Mouse (Mus musculus): ENCODE results near the gene Gas2l3. TPM values are rescaled to one million over a fixed set of nuclear protein-coding genes. Genes with fewer than 3 reads are reported as not detected.
A peak's percentile ranks its signal among the peaks of the same experiment; 100 is the strongest.

Gene Gas2l3
- polyA plus RNA-seq (2014; fragmentation: Nextera tagmentation; extraction: Ambion mirVana), result 3.6 and 6.0 TPM in 2 replicates

GRCm38 (mm10) chr10:89443623-89444151, at the start of gene Gas2l3:
Gene Gas2l3 (minus strand): TSS chr10:89443967.
- H3K4me1 ChIP-seq (ENCODE audit: control insufficient read depth, insufficient read depth, low read length), result 0 out of 2 replicates have a peak, but pooled peaks cover 3% of the 10 kb centered on the region
- H3K27ac ChIP-seq (replicated peaks; ENCODE audit: low read depth, low read length), result 0 out of 2 replicates have a peak within 1 kb of the TSS, but pooled peaks have one; percentile 14
- H3K4me2 ChIP-seq (ENCODE audit: low read length), result peak within 1 kb of the TSS; percentile 93
- under 1% methylated on average over 39 of the region's 39 CpGs for WGBS
- peak within 1 kb of the TSS; percentile 45 for H3K9ac ChIP-seq (replicated peaks; ENCODE audit: low read length)
- H3K27me3 ChIP-seq (ENCODE audit: control insufficient read depth, insufficient read depth, low read length), result peaks cover 29% of the 10 kb centered on the region; the same call in 1 of the 2 replicates
- DNase-seq, result peak; percentile 93
- peak within 1 kb of the TSS; percentile 50 for H3K4me3 ChIP-seq (replicated peaks; ENCODE audit: low read depth, low read length)
- ATAC-seq (ENCODE audit: low FRiP score, low TSS enrichment), result peak; percentile 96
- H3K9me3 ChIP-seq (ENCODE audit: control insufficient read depth, low read length), result no peaks in the 10 kb centered on the region
- H3K36me3 ChIP-seq (ENCODE audit: control insufficient read depth, insufficient read depth, low read length), result no peaks in the 10 kb centered on the region

DNA sequence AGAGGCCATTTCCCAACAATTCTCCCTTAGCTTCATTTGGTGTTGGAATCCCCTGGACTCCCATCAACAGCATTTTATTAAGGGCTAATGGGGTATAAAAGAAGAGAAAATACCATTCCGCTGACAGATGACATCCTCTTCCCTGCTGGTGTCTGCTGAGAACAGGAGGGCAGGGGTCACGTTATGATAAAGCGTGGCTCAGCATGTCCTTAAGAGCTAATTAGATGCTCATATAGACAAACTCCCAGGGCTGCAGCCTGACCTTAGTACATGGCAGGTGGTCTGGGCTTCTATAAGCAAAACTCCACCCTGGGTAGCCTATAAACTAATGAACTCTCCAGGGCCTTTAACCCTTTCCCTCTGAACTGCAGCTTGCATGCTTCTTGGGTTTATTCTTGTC, 47.6 kb upstream of the Gas2l3 start:
- no peak for DNase-seq
- H3K9ac ChIP-seq (replicated peaks; ENCODE audit: low read length), result no peak overlapping the region
- 11% methylated on average over 3 of the region's 3 CpGs for WGBS

DNA sequence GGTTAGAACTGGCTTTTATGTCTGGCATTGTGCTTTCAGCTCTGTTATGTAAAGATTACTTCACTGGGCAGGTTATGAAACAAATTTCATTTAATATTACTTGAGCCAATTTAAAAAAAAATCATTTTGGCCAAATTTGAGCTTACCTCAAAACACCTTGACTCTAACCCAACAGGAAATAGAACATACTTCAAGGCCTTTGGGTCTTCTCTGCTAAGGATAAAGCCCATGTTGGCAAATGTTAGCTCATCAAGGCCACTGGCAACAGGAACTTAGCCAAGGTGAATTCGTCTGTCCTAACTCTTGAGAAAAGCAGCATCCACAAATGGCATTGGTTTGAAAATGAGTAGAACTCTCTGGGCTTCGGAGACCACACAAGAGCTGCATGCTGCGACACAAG, 46.5 kb upstream of the Gas2l3 start:
- ATAC-seq (ENCODE audit: low FRiP score, low TSS enrichment) (no peak), DNase-seq (no peak)
- H3K4me2 ChIP-seq (ENCODE audit: low read length), result no peak overlapping the region
- WGBS, result 86% methylated on average over 3 of the region's 3 CpGs
- H3K27ac ChIP-seq (replicated peaks; ENCODE audit: low read depth, low read length), result no peak overlapping the region
- no peaks in the 10 kb centered on the region for H3K36me3 ChIP-seq (ENCODE audit: control insufficient read depth, insufficient read depth, low read length)
- no peak overlapping the region for H3K4me3 ChIP-seq (replicated peaks; ENCODE audit: low read depth, low read length)
- no peaks in the 10 kb centered on the region for H3K9me3 ChIP-seq (ENCODE audit: control insufficient read depth, low read length)
- H3K4me1 ChIP-seq (ENCODE audit: control insufficient read depth, insufficient read depth, low read length), result peaks cover 7% of the 10 kb centered on the region; the same call in 1 of the 2 replicates
- no peaks in the 10 kb centered on the region for H3K27me3 ChIP-seq (ENCODE audit: control insufficient read depth, insufficient read depth, low read length)
- no peak overlapping the region for H3K9ac ChIP-seq (replicated peaks; ENCODE audit: low read length)

More for the DNA sequence above, 47.6 kb upstream of the Gas2l3 start:
- H3K36me3 ChIP-seq (ENCODE audit: control insufficient read depth, insufficient read depth, low read length), result no peaks in the 10 kb centered on the region
- H3K9me3 ChIP-seq (ENCODE audit: control insufficient read depth, low read length), result no peaks in the 10 kb centered on the region
- H3K27me3 ChIP-seq (ENCODE audit: control insufficient read depth, insufficient read depth, low read length), result no peaks in the 10 kb centered on the region
- no peak for ATAC-seq (ENCODE audit: low FRiP score, low TSS enrichment)
- H3K27ac ChIP-seq (replicated peaks; ENCODE audit: low read depth, low read length), result no peak overlapping the region
- peaks cover 7% of the 10 kb centered on the region; the same call in 1 of the 2 replicates for H3K4me1 ChIP-seq (ENCODE audit: control insufficient read depth, insufficient read depth, low read length)
- H3K4me3 ChIP-seq (replicated peaks; ENCODE audit: low read depth, low read length), result no peak overlapping the region
- no peak overlapping the region for H3K4me2 ChIP-seq (ENCODE audit: low read length)

DNA sequence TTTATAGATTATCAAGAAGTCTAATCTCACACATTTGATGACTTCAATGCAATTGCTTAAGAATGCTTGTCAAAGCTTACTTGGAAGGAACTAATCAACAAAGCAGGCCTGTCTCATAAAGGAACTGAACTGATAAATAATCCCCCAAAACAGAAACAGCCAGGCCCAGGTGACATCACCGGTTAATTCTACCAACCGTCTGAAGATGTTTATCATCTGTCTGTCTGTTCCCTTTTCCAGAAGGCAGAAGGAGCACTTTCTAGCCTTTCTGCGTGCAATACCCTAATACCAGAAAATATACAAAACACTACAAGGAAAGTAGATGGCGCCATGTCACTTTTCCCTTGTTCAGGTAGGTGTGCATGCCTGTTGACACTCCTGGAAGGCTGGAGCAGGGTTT, 45.7 kb upstream of the Gas2l3 start:
- no peak overlapping the region for H3K4me3 ChIP-seq (replicated peaks; ENCODE audit: low read depth, low read length)
- no peak for DNase-seq
- H3K27me3 ChIP-seq (ENCODE audit: control insufficient read depth, insufficient read depth, low read length), result no peaks in the 10 kb centered on the region
- H3K4me2 ChIP-seq (ENCODE audit: low read length), result no peak overlapping the region
- H3K27ac ChIP-seq (replicated peaks; ENCODE audit: low read depth, low read length), result no peak overlapping the region
- WGBS, result 88% methylated on average over 4 of the region's 4 CpGs
- no peaks in the 10 kb centered on the region for H3K9me3 ChIP-seq (ENCODE audit: control insufficient read depth, low read length)
- ATAC-seq (ENCODE audit: low FRiP score, low TSS enrichment), result no peak
- H3K9ac ChIP-seq (replicated peaks; ENCODE audit: low read length), result no peak overlapping the region
- H3K4me1 ChIP-seq (ENCODE audit: control insufficient read depth, insufficient read depth, low read length), result peaks cover 7% of the 10 kb centered on the region; the same call in 1 of the 2 replicates
- no peaks in the 10 kb centered on the region for H3K36me3 ChIP-seq (ENCODE audit: control insufficient read depth, insufficient read depth, low read length)

DNA sequence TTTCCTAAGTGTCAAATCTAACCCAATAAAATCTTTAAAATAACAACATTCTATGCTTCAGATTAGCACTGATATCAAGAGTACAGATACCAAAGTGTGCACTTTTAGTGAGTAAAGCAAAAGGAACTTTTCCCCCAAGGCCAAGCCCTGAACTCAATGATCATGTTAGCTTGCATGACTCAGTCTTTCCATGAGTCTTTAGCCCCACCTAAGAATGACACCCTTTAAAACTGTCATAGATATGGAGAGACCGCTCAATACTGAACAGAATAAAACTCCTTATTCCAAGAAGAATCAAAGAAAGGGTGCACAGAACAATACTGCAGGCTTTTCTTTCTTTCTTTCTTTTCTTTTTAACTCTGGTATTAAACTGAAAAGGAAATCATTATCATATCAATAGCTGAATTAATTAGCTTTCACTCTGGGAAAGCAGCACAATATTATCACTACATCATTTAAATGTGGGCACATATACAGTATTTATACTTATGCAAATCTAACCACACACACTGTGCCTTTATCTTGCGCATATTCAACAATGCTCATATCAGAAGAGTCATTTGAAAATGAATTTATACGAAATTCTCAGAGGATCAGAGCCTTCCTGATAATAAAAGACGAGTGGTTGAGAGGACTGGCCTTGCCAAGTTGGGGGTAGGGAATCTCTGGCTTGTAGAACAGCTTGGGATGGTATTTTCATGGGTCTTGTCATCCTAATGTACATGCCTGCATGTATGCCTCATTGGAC, 43.4 kb upstream of the Gas2l3 start:
- Histone ChIP-seq H3K4me1 (ENCODE audit: control insufficient read depth, insufficient read depth, low read length) (peaks cover 11% of the 10 kb centered on the region), H3K27ac (replicated peaks; ENCODE audit: low read depth, low read length) (no peak overlapping the region), H3K4me2 (ENCODE audit: low read length) (no peak overlapping the region), H3K4me3 (replicated peaks; ENCODE audit: low read depth, low read length) (no peak overlapping the region), H3K9ac (replicated peaks; ENCODE audit: low read length) (no peak overlapping the region), H3K36me3 (ENCODE audit: control insufficient read depth, insufficient read depth, low read length) (no peaks in the 10 kb centered on the region), H3K27me3 (ENCODE audit: control insufficient read depth, insufficient read depth, low read length) (no peaks in the 10 kb centered on the region), H3K9me3 (ENCODE audit: control insufficient read depth, low read length) (no peaks in the 10 kb centered on the region)
- 14% methylated on average over 4 of the region's 4 CpGs for WGBS
- DNase-seq (peak; percentile 22), ATAC-seq (ENCODE audit: low FRiP score, low TSS enrichment) (peak; percentile 72; the same call in 1 of the 2 replicates)

- no peaks in the 10 kb centered on the region for H3K27me3 ChIP-seq (ENCODE audit: control insufficient read depth, insufficient read depth, low read length)
- H3K9me3 ChIP-seq (ENCODE audit: control insufficient read depth, low read length), result no peaks in the 10 kb centered on the region
- no peak overlapping the region for H3K4me3 ChIP-seq (replicated peaks; ENCODE audit: low read depth, low read length)
- ATAC-seq (ENCODE audit: low FRiP score, low TSS enrichment) (no peak), DNase-seq (no peak)
- H3K4me2 ChIP-seq (ENCODE audit: low read length), result no peak overlapping the region
- H3K9ac ChIP-seq (replicated peaks; ENCODE audit: low read length), result no peak overlapping the region
- no peaks in the 10 kb centered on the region for H3K36me3 ChIP-seq (ENCODE audit: control insufficient read depth, insufficient read depth, low read length)
- H3K27ac ChIP-seq (replicated peaks; ENCODE audit: low read depth, low read length), result no peak overlapping the region
- H3K4me1 ChIP-seq (ENCODE audit: control insufficient read depth, insufficient read depth, low read length), result peaks cover 14% of the 10 kb centered on the region
Measured at GRCm38 (mm10) chr10:89484907-89485306, 41.1 kb upstream of the Gas2l3 start.

DNA sequence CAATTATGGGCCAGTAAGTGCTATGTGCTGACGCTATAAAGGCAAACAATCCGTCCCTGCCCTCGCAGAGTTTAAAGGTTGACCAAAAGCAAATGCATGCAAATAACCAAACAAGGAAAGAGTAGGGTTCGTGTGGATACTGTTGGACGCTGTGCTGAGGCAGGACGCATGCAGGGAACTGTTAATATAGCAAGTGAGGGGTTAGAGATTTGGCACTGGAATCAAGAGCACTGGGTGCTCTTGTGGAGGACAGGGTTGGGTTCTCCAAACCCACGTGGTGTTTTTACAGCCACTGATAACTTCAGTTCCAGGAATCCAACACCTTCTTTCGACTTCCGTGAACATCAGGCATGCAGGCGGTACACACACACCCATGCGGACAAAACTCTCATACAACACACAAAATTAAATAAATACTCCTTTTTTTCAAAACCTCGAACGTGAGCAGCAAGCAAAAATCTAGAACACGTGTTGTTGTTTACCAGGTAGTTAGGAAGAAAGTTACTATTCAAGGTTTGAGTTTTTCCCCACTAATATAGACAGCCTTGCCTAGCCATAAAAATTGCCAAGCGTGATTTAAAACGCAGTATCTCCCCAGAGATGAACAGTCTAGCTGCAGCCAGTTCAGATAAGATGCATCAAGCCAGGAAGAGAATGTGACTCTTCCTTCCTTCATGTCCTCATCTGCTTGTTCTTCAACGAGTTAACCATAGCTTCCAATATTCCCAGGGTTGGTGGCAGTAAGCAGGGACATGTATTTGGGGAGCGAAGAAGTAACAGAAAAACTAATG, 40.2 kb upstream of the Gas2l3 start:
- Histone ChIP-seq H3K36me3 (ENCODE audit: control insufficient read depth, insufficient read depth, low read length) (no peaks in the 10 kb centered on the region), H3K9ac (replicated peaks; ENCODE audit: low read length) (no peak overlapping the region), H3K4me1 (ENCODE audit: control insufficient read depth, insufficient read depth, low read length) (peaks cover 14% of the 10 kb centered on the region), H3K27me3 (ENCODE audit: control insufficient read depth, insufficient read depth, low read length) (no peaks in the 10 kb centered on the region), H3K27ac (replicated peaks; ENCODE audit: low read depth, low read length) (no peak overlapping the region), H3K4me3 (replicated peaks; ENCODE audit: low read depth, low read length) (no peak overlapping the region), H3K4me2 (ENCODE audit: low read length) (no peak overlapping the region), H3K9me3 (ENCODE audit: control insufficient read depth, low read length) (no peaks in the 10 kb centered on the region)
- WGBS, result 89% methylated on average over 18 of the region's 18 CpGs
- no peak for DNase-seq
- no peak for ATAC-seq (ENCODE audit: low FRiP score, low TSS enrichment)

- H3K27ac ChIP-seq (replicated peaks; ENCODE audit: low read depth, low read length), result no peak overlapping the region
- H3K4me1 ChIP-seq (ENCODE audit: control insufficient read depth, insufficient read depth, low read length), result peaks cover 14% of the 10 kb centered on the region
- WGBS, result 90% methylated on average over 14 of the region's 14 CpGs
- no peak overlapping the region for H3K4me3 ChIP-seq (replicated peaks; ENCODE audit: low read depth, low read length)
- H3K27me3 ChIP-seq (ENCODE audit: control insufficient read depth, insufficient read depth, low read length), result no peaks in the 10 kb centered on the region
- ATAC-seq (ENCODE audit: low FRiP score, low TSS enrichment) (no peak), DNase-seq (no peak)
- no peak overlapping the region for H3K4me2 ChIP-seq (ENCODE audit: low read length)
- no peaks in the 10 kb centered on the region for H3K9me3 ChIP-seq (ENCODE audit: control insufficient read depth, low read length)
- no peak overlapping the region for H3K9ac ChIP-seq (replicated peaks; ENCODE audit: low read length)
- H3K36me3 ChIP-seq (ENCODE audit: control insufficient read depth, insufficient read depth, low read length), result no peaks in the 10 kb centered on the region
Measured at GRCm38 (mm10) chr10:89483113-89483512, 39.3 kb upstream of the Gas2l3 start.

All from midbrain, embryonic 14.5 days (tissue).